Mouse (Mus musculus): ENCODE measurements around the gene Leng8.

- TF ChIP-seq POLR2A (IDR thresholded peaks at IDR 0.05; ENCODE audit: insufficient read depth, low read depth, low read length) (no peak), EP300 (IDR thresholded peaks at IDR 0.05; ENCODE audit: insufficient read depth, low read depth, low read length) (no peak), CTCF (IDR thresholded peaks at IDR 0.05) (no peak)
These were observed 38.0 kb upstream of the Leng8 start for GRCm38 (mm10) chr7:4098832-4099231.

Data from heart, adult 2 months (tissue).